Mouse (Mus musculus) kidney, postnatal 36 days (tissue): ENCODE measurements around the gene Klhdc1.

Experiments
- DNase-seq, 2 experiments: peaks; one replicate each; pipeline ENCODE4 v3.0.0; 2021 to 2022; ENCODE audit warnings: mixed read lengths in 2 of 2

Klhdc1 gene

GRCm38 (mm10) chr12:69229251-69229650 is 11.7 kb upstream of the Klhdc1 start:
- DNase-seq, result peak in 1 of 2 experiments; percentile 50

- no peak for DNase-seq
Measured at GRCm38 (mm10) chr12:69235782-69236181, 5.2 kb upstream of the Klhdc1 start.

DNA sequence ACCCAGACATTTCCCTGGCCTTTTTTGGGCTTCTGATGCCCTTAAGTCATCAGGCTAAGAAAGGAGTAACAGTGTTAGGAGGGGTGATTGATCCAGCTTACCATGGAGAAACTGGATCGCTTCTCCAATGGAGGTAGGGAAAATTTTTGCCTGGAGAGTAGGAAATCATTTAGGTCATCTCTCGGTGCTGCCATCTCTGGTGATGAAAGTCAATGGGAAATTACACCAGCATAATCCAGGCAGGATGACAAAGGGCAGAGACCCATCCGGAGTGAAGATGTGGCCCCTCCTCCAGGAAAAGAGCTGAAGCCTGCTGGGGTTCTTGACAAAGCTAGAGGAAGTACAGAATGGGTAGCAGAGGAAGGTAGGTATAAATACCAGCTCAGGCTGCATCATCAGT is 2.7 kb upstream of the Klhdc1 start:
- DNase-seq, result peak; percentile 7 to 23

- no peak for DNase-seq
Measured at GRCm38 (mm10) chr12:69241405-69241770, 412 bp downstream of the Klhdc1 start.

DNA sequence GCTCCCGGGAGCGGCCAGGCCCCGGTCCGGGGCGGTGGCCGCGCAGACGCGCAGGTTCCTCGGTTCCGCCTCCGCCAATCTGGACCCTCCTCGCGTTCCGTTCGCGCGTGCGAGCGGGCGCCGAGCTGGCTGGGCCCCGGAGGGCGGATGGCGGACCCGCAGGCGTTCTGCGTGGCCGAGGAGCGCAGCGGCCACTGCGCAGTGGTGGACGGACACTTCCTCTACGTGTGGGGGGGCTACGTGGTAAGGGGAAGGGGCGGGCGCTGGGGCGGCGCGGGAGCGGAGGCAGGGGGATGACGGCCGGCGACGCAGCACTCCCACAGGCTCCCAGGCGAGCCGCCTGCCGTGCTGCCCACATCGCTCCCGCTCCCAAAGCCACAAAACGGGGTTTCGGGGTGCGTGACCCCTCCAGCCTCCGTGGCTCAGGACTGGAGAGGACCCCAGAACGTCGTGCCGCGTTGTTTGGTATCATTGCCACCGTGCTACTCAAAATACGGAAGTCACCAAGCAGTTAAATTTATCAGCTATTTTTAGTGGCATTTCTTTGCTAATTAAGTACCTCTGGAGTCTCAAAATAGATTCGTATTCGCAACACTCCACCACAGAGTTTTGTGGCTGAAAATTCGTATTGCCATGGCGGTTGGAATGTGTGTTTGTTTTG is 925 bp downstream of the Klhdc1 start:
- peak; percentile 67 to 83 for DNase-seq

DNA sequence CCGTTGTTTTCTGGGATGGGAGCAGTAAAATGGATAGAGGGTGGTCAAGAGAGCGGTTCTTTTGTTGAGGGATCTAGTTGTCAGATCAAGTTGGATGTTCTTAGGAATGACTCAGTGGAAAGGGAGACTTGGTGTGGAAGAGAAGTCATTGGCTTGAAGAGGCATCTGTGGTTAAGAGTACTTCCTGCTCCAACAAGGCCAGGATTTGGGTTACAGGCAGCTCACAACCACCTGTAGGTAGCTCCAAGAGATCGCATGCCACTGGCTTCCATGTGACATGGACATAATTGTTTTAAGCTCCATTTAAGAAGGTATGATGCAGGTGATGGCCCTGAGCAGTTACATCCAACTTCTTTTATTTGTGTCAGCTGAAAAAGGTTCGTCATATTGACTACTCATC is 8.8 kb downstream of the Klhdc1 start:
- no peak for DNase-seq

DNA sequence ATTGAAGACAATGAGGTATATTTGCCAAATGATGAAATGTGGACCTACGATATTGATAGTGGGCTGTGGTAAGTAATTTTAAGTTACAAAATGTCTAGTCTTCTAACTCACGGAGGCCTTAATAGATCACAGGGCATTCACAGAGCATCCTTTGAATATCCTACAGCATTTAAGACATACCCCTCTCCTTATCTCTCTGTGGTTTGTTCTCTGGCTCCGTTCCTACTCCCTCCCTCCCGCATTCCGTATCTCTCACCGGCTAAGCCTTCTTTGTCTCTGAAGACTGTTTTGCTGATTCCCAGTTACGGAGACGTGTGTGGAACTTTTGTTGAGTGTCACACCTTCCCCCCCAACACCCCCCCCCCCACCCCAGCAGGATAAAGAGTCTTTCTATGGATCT is 9.8 kb downstream of the Klhdc1 start:
- DNase-seq, result no peak

- DNase-seq, result no peak
Measured at GRCm38 (mm10) chr12:69253806-69254205, 12.8 kb downstream of the Klhdc1 start.

GRCm38 (mm10) chr12:69257836-69258235 is 16.9 kb downstream of the Klhdc1 start:
- no peak for DNase-seq

GRCm38 (mm10) chr12:69262251-69262650 is 21.3 kb downstream of the Klhdc1 start:
- DNase-seq, result no peak

DNA sequence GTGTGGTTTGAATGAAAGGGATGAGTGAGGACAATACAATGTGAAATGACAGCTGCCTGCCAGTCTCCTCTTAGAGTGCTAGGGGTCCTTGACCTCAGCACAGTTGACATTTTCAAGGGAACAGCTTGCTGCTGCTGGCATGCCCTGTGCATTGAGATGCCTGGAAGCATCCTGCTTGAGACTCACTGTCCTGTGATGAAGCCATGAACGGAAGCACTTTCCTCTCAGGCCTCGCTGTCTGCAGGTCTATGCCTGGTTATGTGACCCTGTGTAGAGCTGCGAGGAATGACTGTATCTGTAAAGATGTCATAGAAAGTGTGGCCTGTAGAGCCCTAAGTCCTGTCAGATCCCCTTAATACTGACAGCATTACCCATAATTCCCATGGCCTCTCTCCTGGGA is 24.1 kb downstream of the Klhdc1 start:
- DNase-seq, result no peak

GRCm38 (mm10) chr12:69267956-69268632 is 27.1 kb downstream of the Klhdc1 start:
- no peak for DNase-seq

DNA sequence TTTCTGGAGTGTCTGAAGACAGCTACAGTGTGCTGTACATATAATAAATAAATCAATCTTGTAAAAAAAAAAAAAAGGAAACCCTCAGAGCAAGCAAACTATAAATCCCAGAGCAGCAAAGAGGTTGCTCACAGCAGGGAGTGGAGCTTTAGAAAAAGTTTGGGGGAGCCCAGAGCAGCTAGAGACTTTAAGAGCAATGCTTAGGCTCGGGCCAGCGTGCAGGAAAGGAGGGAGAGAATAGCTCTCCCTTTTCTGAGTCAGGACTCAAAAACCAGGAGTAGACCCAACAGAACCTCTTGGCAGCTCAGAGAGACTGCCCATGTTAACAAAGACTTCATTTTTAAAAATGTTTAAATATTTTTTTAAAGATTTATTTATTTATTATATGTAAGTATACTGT is 28.0 kb downstream of the Klhdc1 start:
- no peak for DNase-seq

DNA sequence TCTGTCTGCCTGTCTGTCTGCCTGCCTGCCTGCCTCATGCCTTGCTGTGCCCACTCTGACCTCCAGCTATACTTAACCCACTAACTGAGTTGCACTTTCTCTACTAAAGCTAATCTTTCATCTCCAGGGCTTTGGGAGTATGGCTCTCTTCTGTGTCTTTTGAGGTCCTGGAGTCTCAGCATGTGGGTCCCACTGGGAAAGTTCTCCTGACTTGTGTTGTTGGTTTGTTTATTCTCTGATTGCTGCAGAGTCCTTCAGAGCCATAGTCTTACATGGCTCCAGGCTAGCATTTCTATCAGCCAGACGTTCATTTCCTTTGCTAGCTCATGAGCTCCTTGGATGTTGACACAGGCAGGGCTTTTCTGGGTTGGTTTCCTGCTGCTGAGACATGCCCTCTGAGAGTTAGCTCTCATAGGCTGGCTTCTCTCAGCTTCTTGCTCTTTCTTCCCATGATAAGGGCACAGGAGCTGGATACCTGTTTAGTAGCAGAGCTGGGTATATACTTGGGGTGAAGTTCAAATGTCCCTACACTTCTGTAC is 39.0 kb downstream of the Klhdc1 start:
- DNase-seq, result no peak

GRCm38 (mm10) chr12:69280915-69281314 is 39.9 kb downstream of the Klhdc1 start:
- no peak for DNase-seq

- no peak for DNase-seq
Measured at GRCm38 (mm10) chr12:69283146-69283545, 42.2 kb downstream of the Klhdc1 start.

DNA sequence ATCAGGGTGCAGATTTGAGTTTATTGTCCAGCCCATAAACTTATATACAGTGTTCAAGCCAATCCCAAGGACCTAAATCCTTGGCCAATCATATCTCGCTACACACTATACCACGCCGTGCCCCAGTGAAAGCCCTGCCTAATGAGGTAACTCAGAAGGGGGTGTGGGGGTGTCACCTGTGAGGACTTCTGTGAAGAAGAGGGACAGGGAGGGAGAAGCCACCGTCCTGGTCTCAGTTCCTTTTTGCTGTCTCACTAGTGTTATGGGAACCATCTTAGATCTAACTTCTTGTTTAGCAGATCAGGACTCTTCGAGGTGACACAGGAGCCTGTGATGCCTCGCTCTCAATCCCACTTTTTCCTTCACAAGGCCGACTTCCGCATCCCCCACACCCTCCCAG is 46.6 kb downstream of the Klhdc1 start:
- no peak for DNase-seq

GRCm38 (mm10) chr12:69288699-69289098 is 47.7 kb downstream of the Klhdc1 start:
- DNase-seq, result no peak

- no peak for DNase-seq
Measured at GRCm38 (mm10) chr12:69292401-69292800, 51.4 kb downstream of the Klhdc1 start.

GRCm38 (mm10) chr12:69293815-69294214 is 52.8 kb downstream of the Klhdc1 start:
- no peak for DNase-seq

DNA sequence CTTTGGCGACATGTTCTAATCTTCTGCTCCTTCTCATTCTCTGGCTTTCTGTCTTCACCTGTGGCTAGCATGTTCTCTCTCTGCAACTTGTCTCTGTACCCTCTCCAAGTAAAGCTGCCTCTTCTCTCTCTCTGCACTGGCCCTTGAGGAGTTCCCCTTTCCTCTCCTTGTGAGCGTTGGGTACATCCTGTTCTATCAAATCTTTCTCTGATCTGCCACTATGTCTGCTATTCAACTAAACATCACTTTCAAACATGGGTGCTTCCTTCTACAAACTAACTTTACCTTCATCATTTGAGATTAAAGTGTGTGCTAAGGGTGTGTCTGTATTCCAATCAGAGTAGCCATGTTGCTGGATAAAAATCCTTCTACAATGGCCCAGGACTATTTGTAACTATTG is 54.0 kb downstream of the Klhdc1 start:
- DNase-seq, result no peak

DNA sequence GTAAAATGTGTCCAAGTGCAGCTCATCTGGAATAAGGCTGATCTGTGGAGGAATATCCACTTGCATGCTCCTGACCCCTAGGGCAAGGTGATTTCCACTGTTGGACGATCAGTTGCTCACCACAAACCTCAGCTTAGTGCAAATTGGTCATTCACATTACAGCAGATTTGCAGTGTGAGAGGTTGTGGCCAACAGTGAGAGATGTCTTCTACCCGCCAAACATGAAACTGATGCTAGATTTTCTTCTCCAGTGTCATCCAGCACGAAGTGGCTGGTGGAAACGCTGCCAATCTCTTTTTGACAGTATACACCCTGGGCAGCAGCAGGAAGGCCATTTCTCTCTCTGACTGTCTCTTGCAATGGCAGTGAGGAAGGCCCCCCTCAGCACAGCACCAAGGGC is 54.7 kb downstream of the Klhdc1 start:
- DNase-seq, result no peak

DNA sequence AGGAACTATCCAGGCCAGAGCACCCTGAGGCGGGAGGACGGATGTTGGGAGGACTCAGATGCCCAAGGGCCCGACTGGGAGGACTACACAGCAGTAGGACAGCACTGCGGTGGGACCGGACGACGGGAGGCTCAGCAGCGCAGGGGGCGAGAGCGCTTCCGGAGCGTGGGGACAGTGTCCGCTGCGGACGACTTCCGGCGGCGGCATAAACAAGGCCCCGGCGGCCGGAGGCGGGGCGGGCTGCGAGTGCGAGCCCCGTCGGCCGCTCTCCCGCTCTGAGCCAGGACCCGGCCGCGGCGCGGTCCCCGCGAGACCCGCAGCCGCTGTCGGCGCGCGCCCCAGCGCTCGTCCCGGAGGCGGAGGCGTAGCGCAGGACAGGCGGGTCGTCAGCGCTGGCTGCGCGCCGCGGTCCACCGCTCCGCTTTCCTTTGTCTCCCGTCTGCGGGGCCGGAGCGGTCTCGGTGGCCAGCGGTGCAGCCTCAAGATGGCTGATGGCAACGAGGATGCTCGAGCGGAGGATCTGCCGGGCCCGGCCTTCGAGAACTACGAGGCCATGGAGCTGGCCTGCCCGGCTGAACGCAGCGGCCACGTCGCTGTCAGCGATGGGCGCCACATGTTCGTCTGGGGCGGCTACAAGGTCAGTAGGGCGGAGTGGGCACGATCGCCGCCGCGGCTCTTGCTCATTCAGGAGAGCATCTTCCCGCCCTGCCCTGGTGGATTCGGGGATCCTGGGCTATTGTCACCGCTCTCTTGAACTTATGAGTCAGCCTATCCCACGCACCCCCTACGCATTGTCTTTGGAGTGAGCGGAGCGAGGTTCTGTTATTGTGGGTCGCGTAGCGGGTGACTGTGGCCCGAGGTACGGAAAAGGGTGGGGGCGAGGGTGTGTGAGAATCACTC is 55.8 kb downstream of the Klhdc1 start, which contains the start of gene Klhdc2:
Klhdc2 (plus strand) TSS at position 171 of the 900 bp plus-strand sequence.
- peak; percentile 90 to 93 for DNase-seq
